Mouse (Mus musculus) frontal cortex, adult (tissue): Measurements from ENCODE around the gene Nxn.

Experiments used
- ATAC-seq: cut with Nextera tagmentation; 2 replicates; pipeline ENCODE4 v1.9.2; 2017; ENCODE audit warnings: mild to moderate bottlenecking, moderate library complexity, mixed read lengths; ENCODE audit not compliant: low TSS enrichment

The Nxn gene

DNA sequence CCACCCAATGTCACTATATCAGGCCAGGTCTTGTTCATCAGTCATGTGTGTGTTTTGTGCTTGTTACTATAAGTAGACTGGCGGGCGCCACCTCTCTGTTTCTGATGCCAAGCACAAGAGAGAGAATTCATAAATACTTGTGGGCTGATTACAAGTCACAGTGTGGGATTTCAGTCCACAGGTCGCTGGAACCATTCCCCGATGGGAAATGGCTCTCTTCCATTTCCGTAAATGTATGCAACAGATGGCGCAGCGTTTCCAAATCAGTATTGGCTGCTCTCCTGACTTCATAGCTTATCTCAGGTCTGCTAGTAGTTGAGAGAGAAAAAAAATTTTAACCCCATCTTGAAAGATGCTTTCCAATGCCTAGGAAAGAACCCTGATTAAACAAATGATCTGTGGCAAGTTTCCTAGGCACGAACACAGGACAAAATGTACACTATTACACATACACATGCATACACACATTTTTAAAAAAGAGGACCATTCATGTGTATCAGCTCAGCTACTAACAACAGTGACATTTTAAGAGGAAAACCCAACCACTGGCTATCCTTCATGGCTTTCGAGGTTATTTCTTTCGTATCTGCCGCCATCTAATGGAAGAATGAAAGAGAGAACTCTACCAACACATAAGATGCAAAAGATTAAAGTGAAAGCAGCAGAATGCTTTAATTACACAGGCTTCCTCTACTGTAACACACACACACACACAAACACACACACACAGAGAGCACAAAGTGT is 819 bp upstream of the Nxn start:
- ATAC-seq = peak; percentile 74

DNA sequence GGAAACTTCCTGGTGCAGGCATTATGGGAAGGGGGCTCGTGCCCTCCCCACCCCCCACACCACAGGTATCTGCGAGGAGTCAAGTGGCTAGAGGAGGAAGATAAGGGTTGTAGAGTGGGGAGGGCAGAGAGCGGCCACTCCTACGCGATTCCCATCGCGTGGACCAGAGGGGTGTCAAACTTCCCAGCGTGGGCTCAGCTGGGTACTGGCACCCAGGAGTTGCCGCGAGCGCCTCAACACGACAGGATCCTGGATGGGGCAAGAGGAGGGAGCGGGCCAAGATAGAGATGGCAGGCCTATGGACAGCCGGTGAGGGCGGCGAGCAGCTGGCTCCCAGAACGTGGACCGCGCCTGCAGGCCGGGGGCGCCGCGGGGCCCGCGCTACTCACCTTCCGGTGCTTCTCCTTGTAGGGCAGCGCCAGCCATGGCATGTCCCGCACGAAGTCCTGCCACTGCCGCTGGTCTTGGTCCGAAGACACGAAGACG is 585 bp downstream of the Nxn start:
- ATAC-seq = peak; percentile 13; the same call in 1 of the 2 replicates

DNA sequence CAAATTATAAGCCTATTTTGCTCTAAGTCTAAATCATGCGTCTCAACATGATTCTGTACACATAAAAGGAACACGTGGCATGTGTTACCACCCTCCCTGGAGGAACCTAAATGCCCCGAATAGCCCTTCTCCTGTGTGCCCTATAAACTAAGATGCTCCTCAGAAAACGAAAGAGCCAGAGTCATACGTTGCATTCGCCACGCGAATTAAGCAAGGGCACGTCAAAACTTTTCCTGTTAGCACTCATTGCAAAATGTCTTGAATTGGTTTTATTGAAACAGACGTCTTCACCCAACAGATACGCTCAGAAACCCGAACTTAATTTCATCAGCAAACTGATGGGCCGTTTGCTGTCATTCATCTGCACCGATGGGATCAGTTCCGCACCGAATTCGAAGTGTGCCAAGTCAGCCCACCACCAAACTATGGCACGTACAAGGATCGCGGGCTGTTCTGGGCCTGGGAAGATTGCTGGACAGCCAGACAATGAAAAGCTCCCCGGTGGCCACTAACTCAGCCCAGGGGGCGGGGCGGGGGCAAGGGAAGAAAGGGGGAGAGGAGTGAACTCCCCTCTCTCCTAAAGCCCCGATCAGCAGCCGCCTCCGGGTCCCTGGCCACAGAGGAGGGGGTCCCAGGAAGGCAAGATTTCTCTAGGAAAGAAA is 1.2 kb downstream of the Nxn start:
- ATAC-seq = no peak

DNA sequence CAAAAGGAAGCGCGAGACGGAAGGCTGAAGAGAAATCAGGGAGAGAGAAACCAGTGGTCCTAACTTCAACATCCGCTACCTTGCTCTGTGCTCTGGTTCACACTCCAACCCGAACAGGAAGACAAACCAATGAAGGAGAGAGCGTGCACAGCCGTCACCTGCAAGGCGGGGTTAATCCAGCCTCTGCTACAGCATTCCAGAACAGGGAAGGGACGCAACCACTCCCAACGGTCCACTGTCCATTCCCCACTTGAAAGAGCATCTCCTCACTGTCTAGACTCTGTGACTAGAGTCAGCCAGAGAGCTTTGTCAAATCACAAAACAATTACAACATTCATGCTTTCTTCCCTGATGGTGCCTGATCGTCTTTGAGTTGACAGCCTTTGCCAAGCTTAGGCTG is 5.9 kb downstream of the Nxn start:
- ATAC-seq = no peak

DNA sequence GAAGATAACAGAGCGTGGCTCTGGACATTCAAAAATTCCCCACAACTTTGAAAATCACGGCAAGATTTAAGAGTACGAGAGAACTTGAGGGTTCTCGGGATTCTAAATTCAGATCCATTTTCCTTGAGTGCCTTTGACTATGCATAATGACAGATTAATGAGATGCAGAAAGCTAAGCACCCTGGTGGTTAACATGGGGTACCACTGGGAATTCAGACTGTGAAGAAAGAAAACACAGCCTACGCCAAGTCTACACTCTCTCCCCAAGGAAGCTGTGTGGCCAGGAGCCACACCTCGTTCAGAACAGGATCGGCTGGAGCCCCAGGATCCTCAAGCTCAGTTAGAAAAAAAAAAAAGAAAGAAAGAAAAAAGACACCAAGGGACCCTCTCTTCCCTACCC is 6.4 kb downstream of the Nxn start:
- ATAC-seq = no peak

- no peak for ATAC-seq
These were observed 10.2 kb downstream of the Nxn start for GRCm38 (mm10) chr11:76388711-76389110.

DNA sequence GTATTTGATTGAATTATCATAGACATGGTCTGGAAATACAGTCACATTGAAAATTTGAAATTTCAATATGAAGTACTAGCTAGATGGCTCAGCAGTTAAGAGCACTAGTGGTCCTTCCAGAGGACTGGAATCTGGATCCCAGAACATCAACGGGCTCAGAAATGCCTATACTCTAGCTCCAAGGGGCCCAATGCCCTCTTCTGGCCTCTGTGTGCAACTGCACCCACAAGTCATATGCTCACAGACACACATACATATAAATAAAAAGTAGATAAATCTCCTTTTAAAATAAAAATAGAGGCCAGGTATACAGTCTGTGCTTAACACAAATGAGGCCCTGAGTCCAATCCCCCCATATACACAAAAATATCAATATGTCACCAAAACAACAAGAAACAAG is 11.8 kb downstream of the Nxn start:
- ATAC-seq = no peak

DNA sequence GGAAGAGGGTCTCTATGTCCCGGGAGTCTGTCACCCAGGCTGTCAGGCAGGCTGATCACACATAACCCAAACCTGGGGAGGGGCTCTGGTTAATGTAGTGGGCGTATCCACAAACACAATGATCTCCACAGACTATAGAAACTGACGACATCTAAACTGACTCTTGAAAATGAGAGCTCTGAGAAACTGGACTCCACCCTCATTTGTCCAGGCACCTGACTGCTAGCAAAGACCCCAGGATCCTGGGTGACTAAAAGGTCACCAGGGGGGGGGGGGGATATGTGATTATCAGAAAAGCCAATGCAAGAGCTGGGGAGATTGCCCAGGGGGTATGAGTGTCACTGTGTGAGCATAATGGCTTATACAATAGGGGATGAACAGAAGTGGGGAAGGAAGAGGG is 13.2 kb downstream of the Nxn start:
- ATAC-seq = no peak

DNA sequence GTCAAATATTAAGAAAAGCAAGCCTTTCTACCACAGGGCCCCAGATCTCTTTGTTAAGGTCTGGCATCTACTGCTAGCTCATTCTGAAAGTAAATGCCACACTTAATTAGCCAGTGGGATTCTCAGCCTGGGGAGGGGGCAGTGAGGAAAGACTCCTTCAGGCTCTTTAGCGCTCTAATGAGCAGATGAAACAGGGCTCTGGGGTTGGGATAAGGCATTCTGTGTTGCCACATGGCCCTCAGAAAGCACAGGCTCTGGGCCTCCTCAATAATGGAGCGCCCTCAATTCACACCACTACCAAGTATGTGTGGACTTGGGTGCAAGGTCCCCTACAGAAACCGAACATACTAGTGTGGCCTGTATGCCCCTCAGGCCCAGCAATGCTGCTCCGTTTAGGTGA is 13.9 kb downstream of the Nxn start:
- ATAC-seq = no peak

GRCm38 (mm10) chr11:76384307-76384706 is 14.6 kb downstream of the Nxn start:
- no peak for ATAC-seq

DNA sequence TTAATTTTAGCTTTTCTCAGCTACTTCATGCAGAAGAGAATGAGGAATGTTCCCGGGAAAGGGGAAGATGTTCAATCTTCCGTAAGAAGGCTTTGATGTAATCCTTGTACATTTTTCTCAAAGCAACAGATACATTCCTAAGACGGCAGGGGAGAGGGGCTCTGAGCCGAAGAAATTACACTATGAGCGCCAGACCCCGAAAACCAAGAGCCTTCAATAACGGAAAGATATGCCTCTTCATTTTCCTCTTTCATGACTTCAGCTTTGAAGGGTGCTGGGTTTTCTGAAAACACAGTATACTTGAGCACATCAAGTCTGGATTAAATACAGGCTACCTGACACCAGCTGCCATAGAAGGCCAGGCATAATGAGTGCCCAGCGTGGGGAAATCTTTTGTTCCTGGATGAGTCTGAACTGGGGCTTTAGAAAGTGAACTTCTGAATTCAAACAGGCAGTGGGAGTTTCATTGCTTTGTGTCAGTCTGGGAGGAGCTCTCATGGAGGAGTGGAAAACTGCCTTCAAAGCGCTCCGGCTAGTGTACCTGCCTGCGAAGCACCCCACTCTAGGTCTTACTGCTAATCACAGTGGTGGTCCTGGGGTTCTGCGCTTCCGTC is 16.1 kb downstream of the Nxn start:
- no peak for ATAC-seq

- peak; percentile 27; the same call in 1 of the 2 replicates for ATAC-seq
These were observed 17.6 kb downstream of the Nxn start for GRCm38 (mm10) chr11:76381201-76381885.

GRCm38 (mm10) chr11:76379921-76380544 is 18.9 kb downstream of the Nxn start:
- ATAC-seq = no peak

GRCm38 (mm10) chr11:76376425-76376824 is 22.5 kb downstream of the Nxn start:
- no peak for ATAC-seq

DNA sequence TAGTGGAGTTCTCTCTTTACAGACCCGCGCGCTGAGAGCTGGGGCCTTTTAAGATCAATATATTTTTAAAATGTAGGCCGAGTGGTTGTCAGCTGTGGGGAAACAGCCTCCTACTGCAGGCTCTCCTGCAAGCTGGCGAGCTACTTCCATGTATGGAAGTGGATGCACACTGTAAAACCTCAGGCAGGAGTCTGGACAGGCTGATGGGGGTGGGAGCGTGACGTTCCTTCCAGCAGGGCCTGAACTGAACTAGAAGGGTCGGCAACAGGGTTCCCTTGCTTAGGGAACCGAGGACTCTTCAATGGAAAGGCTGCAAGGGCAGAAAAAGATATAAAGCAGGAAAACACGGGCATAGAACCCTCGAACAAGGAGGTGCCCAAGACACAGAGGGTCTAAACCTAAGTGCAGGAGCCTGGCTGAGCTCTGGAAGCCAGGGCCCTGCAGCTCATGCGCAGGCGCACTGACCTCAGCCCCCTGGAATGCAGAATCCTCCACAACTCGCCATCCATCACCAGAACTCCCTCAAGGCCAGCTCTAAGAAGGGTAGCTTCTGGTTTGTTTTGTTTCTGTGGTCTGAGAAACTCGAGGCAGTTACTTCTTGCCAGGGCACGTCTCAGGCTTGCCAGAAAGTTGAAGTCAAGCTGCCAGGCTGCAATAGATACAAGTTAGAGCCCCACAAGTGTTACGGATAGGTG is 24.3 kb downstream of the Nxn start:
- peak; percentile 88; the same call in 1 of the 2 replicates for ATAC-seq

DNA sequence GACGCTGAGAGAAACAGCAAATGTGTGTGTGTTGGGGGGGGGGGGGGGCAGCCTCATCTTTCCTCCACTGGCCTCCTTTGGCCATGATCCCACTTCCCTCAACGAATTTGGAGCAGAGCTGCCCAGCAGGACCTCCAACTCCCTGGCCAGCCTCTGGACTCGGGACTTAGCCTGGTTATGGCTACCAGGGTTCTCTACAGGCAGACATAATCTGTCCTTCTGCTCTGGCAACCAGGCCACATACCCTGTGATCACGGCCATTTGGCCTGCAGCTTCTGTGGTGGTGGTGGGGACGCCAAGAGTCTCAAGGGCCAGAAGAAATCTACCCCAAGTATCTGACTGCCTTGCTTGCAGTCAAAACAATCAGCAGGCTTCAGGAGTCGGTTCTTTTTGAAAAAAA is 26.4 kb downstream of the Nxn start:
- ATAC-seq = no peak

DNA sequence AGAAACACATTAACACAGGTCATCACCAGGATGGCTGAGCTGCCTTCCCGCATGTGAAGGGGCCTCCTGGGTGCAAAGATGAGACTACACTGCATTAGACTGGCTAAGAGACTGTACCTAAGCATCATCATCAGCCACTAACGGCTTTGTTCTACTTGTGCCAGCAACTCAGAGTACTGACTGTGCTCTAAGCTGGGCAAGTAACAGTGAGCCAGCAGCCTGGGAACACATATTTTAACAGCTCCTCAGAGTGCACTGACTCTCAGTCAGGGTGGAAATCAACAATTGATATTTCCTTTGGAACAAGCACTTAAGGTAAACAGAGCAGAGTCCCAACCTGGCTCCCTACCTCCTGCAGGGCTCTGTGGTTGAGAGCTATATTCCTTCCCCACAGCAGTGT is 26.8 kb downstream of the Nxn start:
- no peak for ATAC-seq

- no peak for ATAC-seq
These were observed 28.4 kb downstream of the Nxn start for GRCm38 (mm10) chr11:76370491-76370890.

- no peak for ATAC-seq
These were observed 32.2 kb downstream of the Nxn start for GRCm38 (mm10) chr11:76366720-76367119.

- ATAC-seq = no peak
These were observed 34.9 kb downstream of the Nxn start for GRCm38 (mm10) chr11:76364038-76364437.

DNA sequence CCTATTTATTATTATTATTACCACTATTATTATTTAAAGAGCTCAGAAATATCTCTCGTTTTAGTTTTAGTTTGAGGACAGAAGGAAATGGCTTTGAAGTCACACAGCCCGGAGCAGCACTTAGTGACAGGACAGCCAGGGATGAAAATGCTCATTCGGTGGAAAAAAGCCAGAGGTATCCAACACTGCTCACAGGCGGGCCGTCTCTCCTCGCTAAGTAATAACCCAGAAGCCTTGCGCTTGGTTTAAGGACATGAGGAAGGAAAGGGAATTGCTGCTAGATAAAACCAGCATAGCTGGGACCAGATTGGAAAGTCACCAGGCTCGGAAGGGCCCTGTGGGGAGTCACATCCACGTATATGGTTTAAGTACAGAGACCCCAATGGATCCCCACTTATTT is 35.3 kb downstream of the Nxn start:
- no peak for ATAC-seq
